14 mouse cellular contexts compared by ENCODE assay signal in the genomic region with DNA sequence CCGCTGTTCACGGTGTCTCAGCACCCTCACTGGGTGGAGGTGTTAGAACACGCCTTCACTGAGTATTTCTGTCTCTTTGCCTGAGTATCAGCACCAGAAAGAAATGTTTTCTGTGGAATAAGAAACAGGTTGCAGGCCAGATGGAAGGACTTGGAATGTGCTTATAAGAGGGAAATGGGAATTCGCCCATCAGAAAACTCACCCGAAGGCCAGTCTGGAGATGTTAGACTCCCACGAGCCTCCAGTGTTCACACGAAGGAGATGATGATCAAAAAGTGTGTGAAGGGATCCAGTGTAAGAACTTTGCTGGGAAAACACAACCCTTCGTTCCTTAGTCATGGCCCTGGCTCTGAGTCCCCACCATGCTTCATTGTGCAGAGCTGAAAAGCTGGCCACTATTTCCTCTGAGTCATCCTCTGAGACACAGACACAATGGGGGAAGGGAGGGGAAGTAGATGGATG. TPM values are rescaled to one million over a fixed set of nuclear protein-coding genes. Genes with fewer than 3 reads are reported as not detected.
DNase-seq lines count a peak whose midpoint lies in the region; ATAC-seq and TF ChIP-seq lines count a peak whose summit lies in the region.
"Had no signal": no experiment of that assay in that cellular context is flagged by ENCODE, and none has a peak within 500 bp of the region (broad histone marks: within the 10 kb centered on the region; RNA-seq: fewer than 3 reads in every experiment).

No protein-coding gene starts in this region.

- H3K9ac ChIP-seq in hindbrain, postnatal 0 days (replicated peaks; ENCODE audit: low read length): no peak overlapping the region
- no peak overlapping the region for H3K9ac ChIP-seq in hindbrain, embryonic 13.5 days
- H3K9ac ChIP-seq: limb, embryonic 13.5 days; midbrain, embryonic 15.5 days had no signal

- no peak overlapping the region for H3K4me3 ChIP-seq in lung, adult 2 months (replicated peaks; ENCODE audit: extremely low read depth, low read depth, low read length)
- H3K4me3 ChIP-seq in hindbrain, postnatal 0 days (ENCODE audit: low read length): no peak overlapping the region
- H3K4me3 ChIP-seq in hindbrain, embryonic 13.5 days: no peak overlapping the region
- H3K4me3 ChIP-seq: limb, embryonic 13.5 days; midbrain, embryonic 15.5 days had no signal

- no peaks in the 10 kb centered on the region for H3K27me3 ChIP-seq in hindbrain, postnatal 0 days (ENCODE audit: insufficient read depth, low read length)
- no peaks in the 10 kb centered on the region for H3K27me3 ChIP-seq in hindbrain, embryonic 13.5 days
- H3K27me3 ChIP-seq: limb, embryonic 13.5 days; midbrain, embryonic 15.5 days had no signal

- TF ChIP-seq POLR2A in lung, adult 2 months (IDR thresholded peaks at IDR 0.05; ENCODE audit: borderline replicate concordance, extremely low read depth, low read depth, low read length): no peak

- peaks cover 2% of the 10 kb centered on the region; the same call in 1 of the 2 replicates for H3K4me1 ChIP-seq in lung, adult 2 months (ENCODE audit: control insufficient read depth, insufficient read depth, low read length)
- peaks cover 2% of the 10 kb centered on the region; the same call in 1 of the 2 replicates for H3K4me1 ChIP-seq in hindbrain, postnatal 0 days (ENCODE audit: insufficient read depth, low read length)
- H3K4me1 ChIP-seq in hindbrain, embryonic 13.5 days (replicated peaks): peaks cover 15% of the 10 kb centered on the region

- H3K36me3 ChIP-seq in hindbrain, postnatal 0 days (ENCODE audit: insufficient read depth, low read length): no peaks in the 10 kb centered on the region
- H3K36me3 ChIP-seq in hindbrain, embryonic 13.5 days: no peaks in the 10 kb centered on the region
- H3K36me3 ChIP-seq: limb, embryonic 13.5 days; midbrain, embryonic 15.5 days had no signal

- no peaks in the 10 kb centered on the region for H3K9me3 ChIP-seq in hindbrain, postnatal 0 days (ENCODE audit: low read length)
- H3K9me3 ChIP-seq in hindbrain, embryonic 13.5 days: no peaks in the 10 kb centered on the region
- H3K9me3 ChIP-seq: limb, embryonic 13.5 days; midbrain, embryonic 15.5 days had no signal

- no peak for TF ChIP-seq CTCF in lung, adult 2 months (IDR thresholded peaks at IDR 0.05; ENCODE audit: insufficient read depth, low read length)
- no peak for TF ChIP-seq CTCF in hindbrain, postnatal 0 days (IDR thresholded peaks at IDR 0.05; ENCODE audit: low read depth)

- WGBS in lung, adult 2 months: 63% methylated on average over 8 of the region's 8 CpGs
- 75% methylated on average over 8 of the region's 8 CpGs for WGBS in hindbrain, postnatal 0 days
- 78% methylated on average over 8 of the region's 8 CpGs for WGBS in hindbrain, embryonic 13.5 days

- peak; percentile 69 for ATAC-seq in frontal cortex, adult (ENCODE audit: low TSS enrichment)
- no peak for ATAC-seq in hindbrain, postnatal 0 days
- no peak for ATAC-seq in hindbrain, embryonic 13.5 days (ENCODE audit: low FRiP score)
- ATAC-seq: activated CD4-positive, CD25-positive, alpha-beta regulatory T cell, adult 4 months; midbrain, embryonic 15.5 days had no signal

- no peak for DNase-seq in frontal cortex, postnatal 14 days (ENCODE audit: low spot score in 2 of 2)
- DNase-seq in lung, postnatal 36 days: peak; percentile 37
- no peak for DNase-seq in lung, adult 2 months
- DNase-seq in layer of hippocampus, adult 9-10 months (ENCODE audit: low spot score): peak; percentile 63
- no peak for DNase-seq in hindbrain, postnatal 0 days (ENCODE audit: low spot score)
- no peak for DNase-seq in c-Kit-positive CD71-positive TER-119-positive erythroid progenitor cells, embryonic 14.5 days (ENCODE audit: low spot score)
- DNase-seq: cerebellum, adult 11-12 months; kidney, adult 9 months; lung, postnatal 10 days had no signal

- H3K4me2 ChIP-seq in hindbrain, postnatal 0 days (ENCODE audit: low read depth, low read length): no peak overlapping the region
- no peak overlapping the region for H3K4me2 ChIP-seq in hindbrain, embryonic 13.5 days
- H3K4me2 ChIP-seq: limb, embryonic 13.5 days; midbrain, embryonic 15.5 days had no signal

- no peak overlapping the region for H3K27ac ChIP-seq in hindbrain, postnatal 0 days
- H3K27ac ChIP-seq in hindbrain, embryonic 13.5 days: no peak overlapping the region
- H3K27ac ChIP-seq: limb, embryonic 13.5 days; midbrain, embryonic 15.5 days had no signal

RNA-seq across cellular contexts. Expression of a gene that starts 3.3 kb away (rescaled TPM):
- 154 and 186 TPM in 2 replicates for polyA plus RNA-seq in lung, adult 2 months (2012; rRNA removed)
- total RNA-seq in hindbrain, postnatal 0 days (2014; rRNA removed): 68.8 and 72.1 TPM in 2 replicates
- polyA plus RNA-seq in hindbrain, postnatal 0 days (2015; fragmentation: Nextera tagmentation; extraction: Ambion mirVana): 15.4 and 15.7 TPM in 2 replicates
- polyA plus RNA-seq in hindbrain, embryonic 13.5 days (2015; fragmentation: Nextera tagmentation; extraction: Ambion mirVana): 43.1 and 46.9 TPM in 2 replicates
- polyA plus RNA-seq: activated CD4-positive, CD25-positive, alpha-beta regulatory T cell, adult 4 months had no signal

Comparison
In these comparisons a context has a peak if more than half of its experiments do, and no peak if none do; other contexts are left out.
1. DNase-seq: peak in lung, postnatal 36 days (single experiment) and layer of hippocampus, adult 9-10 months (single experiment); none in frontal cortex, postnatal 14 days (0 of 2), lung, adult 2 months (single experiment), hindbrain, postnatal 0 days (single experiment) and c-Kit-positive CD71-positive TER-119-positive erythroid progenitor cells, embryonic 14.5 days (single experiment).